Mouse (Mus musculus) thymus, postnatal 10 days (tissue): Measurements from ENCODE around the gene Fam45a.
"Not testable (repeated sequence)": the region's sequence is repeated elsewhere in the genome, so short reads cannot be mapped to it uniquely, and the experiment has no call there.

Experiments used
- DNase-seq, 2 experiments: peaks; one replicate each; pipeline ENCODE4 v3.0.0; 2021; ENCODE audit warnings: low spot score in 2 of 2

Gene Fam45a

GRCm38 (mm10) chr19:60845731-60846130 is 34.3 kb downstream of the Fam45a start:
- DNase-seq: no peak

- DNase-seq: peak; percentile 89
These were observed 49.7 kb downstream of the Fam45a start, which contains the start of gene Sfxn4 for GRCm38 (mm10) chr19:60860868-60861700. Sfxn4 (minus strand) TSS chr19:60861479.

- not testable (repeated sequence) for DNase-seq
These were observed 54.8 kb downstream of the Fam45a start for GRCm38 (mm10) chr19:60866169-60866568.

- no peak for DNase-seq
These were observed 59.1 kb downstream of the Fam45a start for GRCm38 (mm10) chr19:60870489-60870888.

- DNase-seq: no peak
These were observed 60.0 kb downstream of the Fam45a start for GRCm38 (mm10) chr19:60871366-60871765.

GRCm38 (mm10) chr19:60872272-60872671 is 60.9 kb downstream of the Fam45a start:
- DNase-seq: no peak

- DNase-seq: no peak
These were observed 62.1 kb downstream of the Fam45a start for GRCm38 (mm10) chr19:60873501-60873900.

- peak; percentile 96 to 97 for DNase-seq
These were observed 62.8 kb downstream of the Fam45a start, which contains the start of gene Prdx3 for GRCm38 (mm10) chr19:60874064-60874694. Prdx3 (minus strand) TSS chr19:60874556.

GRCm38 (mm10) chr19:60883129-60883528 is 71.7 kb downstream of the Fam45a start:
- DNase-seq: no peak
